Comparison of ENCODE assay signal across 12 mouse cellular contexts in the genomic region with DNA sequence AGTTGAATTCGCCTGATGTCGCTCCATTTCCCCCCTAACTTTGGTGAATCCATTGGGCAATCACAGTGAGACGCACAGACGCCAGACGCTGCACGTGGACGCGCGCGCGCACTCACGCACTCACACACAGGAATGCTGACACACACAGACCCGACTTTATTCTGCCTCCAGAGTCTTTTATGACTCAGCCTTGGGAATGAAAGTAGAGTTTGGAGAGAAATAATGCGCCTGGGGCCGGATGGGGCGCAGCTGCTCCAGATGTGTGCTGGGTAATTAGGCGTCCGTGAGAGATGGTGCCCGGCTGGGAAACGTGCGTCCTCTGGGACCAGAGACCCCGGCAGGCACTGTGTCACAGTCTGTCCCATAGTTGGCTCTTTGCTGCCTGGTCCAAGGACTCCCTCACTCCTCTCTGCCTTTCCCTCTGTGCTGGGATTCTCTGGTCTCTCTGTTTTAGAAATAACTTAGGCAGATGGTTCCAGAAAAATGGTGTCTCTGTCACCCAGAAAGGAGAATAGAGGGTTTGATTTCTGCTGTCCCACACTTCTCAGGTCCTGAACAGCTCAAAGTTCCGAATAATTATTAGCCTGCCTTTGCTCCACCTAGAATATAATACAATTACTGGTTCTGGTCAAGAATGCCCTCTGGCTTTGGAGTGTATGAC. TPM values are rescaled to one million over a fixed set of nuclear protein-coding genes. Genes with fewer than 3 reads are reported as not detected.
DNase-seq lines count a peak whose midpoint lies in the region; ATAC-seq and TF ChIP-seq lines count a peak whose summit lies in the region.
"Had no signal": no experiment of that assay in that cellular context is flagged by ENCODE, and none has a peak within 500 bp of the region (broad histone marks: within the 10 kb centered on the region; RNA-seq: fewer than 3 reads in every experiment).

No protein-coding gene starts in this region.

- peaks cover 7 to 17% of the 10 kb centered on the region in 2 experiments; a peak in 3 of 4 replicates for H3K4me1 ChIP-seq in CH12.LX (ENCODE audit: control insufficient read depth in 1 of 2, insufficient read depth in 2 of 2)
- no peaks in the 10 kb centered on the region for H3K4me1 ChIP-seq in intestine, postnatal 0 days (replicated peaks; ENCODE audit: control insufficient read depth, insufficient read depth, low read length)
- 0 out of 2 replicates have a peak, but pooled peaks cover 7% of the 10 kb centered on the region for H3K4me1 ChIP-seq in limb, embryonic 14.5 days (ENCODE audit: control insufficient read depth, insufficient read depth, low read length)

- H3K79me2 ChIP-seq in CH12.LX (replicated peaks; ENCODE audit: control insufficient read depth, extremely low read depth, insufficient read depth, poor library complexity, severe bottlenecking): no peaks in the 10 kb centered on the region

- H3K9ac ChIP-seq in CH12.LX (ENCODE audit: insufficient read depth, low read depth): no peak overlapping the region
- no peak overlapping the region for H3K9ac ChIP-seq in intestine, postnatal 0 days (ENCODE audit: low read depth, low read length)
- H3K9ac ChIP-seq in limb, embryonic 14.5 days (ENCODE audit: low read depth, low read length, severe bottlenecking): no peak overlapping the region
- H3K9ac ChIP-seq: heart, embryonic 15.5 days had no signal

- H3K9me3 ChIP-seq in CH12.LX (replicated peaks; ENCODE audit: low read length): no peaks in the 10 kb centered on the region
- H3K9me3 ChIP-seq in intestine, postnatal 0 days (ENCODE audit: control insufficient read depth): no peaks in the 10 kb centered on the region
- H3K9me3 ChIP-seq in limb, embryonic 14.5 days (ENCODE audit: control insufficient read depth, low read length): no peaks in the 10 kb centered on the region
- H3K9me3 ChIP-seq: heart, embryonic 15.5 days had no signal

- WGBS in intestine, postnatal 0 days: 6% methylated on average over 23 of the region's 23 CpGs
- 1% methylated on average over 23 of the region's 23 CpGs for WGBS in limb, embryonic 14.5 days

- H3K36me3 ChIP-seq in CH12.LX (replicated peaks in 1 of 2; ENCODE audit: control insufficient read depth in 1 of 2, insufficient read depth in 1 of 2, low read length in 1 of 2): no peaks in the 10 kb centered on the region
- H3K36me3 ChIP-seq in intestine, postnatal 0 days (ENCODE audit: control insufficient read depth, insufficient read depth): no peaks in the 10 kb centered on the region
- H3K36me3 ChIP-seq in limb, embryonic 14.5 days (ENCODE audit: control insufficient read depth, insufficient read depth, low read length): no peaks in the 10 kb centered on the region
- H3K36me3 ChIP-seq: heart, embryonic 15.5 days had no signal

- H3K27ac ChIP-seq in CH12.LX (ENCODE audit: insufficient read depth, low read depth): no peak overlapping the region
- no peak overlapping the region for H3K27ac ChIP-seq in intestine, postnatal 0 days (ENCODE audit: low read depth, low read length)
- no peak overlapping the region for H3K27ac ChIP-seq in limb, embryonic 14.5 days (replicated peaks; ENCODE audit: low read depth, low read length)
- H3K27ac ChIP-seq: heart, embryonic 15.5 days had no signal

- TF ChIP-seq POLR2A in CH12.LX (IDR thresholded peaks at IDR 0.05; ENCODE audit: low read depth, low read length): no peak
- TF ChIP-seq POLR2A in limb, embryonic 14.5 days (IDR thresholded peaks at IDR 0.05; ENCODE audit: borderline replicate concordance, extremely low read depth, insufficient read depth, insufficient read length): no peak

- H3K4me2 ChIP-seq in CH12.LX (ENCODE audit: insufficient read depth, low read depth, poor library complexity, severe bottlenecking): no peak overlapping the region
- no peak overlapping the region for H3K4me2 ChIP-seq in intestine, postnatal 0 days (replicated peaks; ENCODE audit: low read depth)
- no peak overlapping the region; the same call in 1 of the 2 replicates for H3K4me2 ChIP-seq in limb, embryonic 14.5 days (replicated peaks; ENCODE audit: low read depth, low read length, severe bottlenecking)
- H3K4me2 ChIP-seq: heart, embryonic 15.5 days had no signal

- no peak for TF ChIP-seq RAD21 in CH12.LX (IDR thresholded peaks at IDR 0.05; ENCODE audit: low read depth, low read length)

- no peak overlapping the region for H3K4me3 ChIP-seq in CH12.LX (replicated peaks in 1 of 3; ENCODE audit: low read depth in 2 of 3, low read length in 2 of 3, poor library complexity in 1 of 3)
- 0 out of 2 replicates have a peak overlapping the region, but pooled peaks have one; percentile 1 for H3K4me3 ChIP-seq in intestine, postnatal 0 days (ENCODE audit: low read depth, low read length)
- H3K4me3 ChIP-seq in limb, embryonic 14.5 days (replicated peaks; ENCODE audit: low read length): no peak overlapping the region
- H3K4me3 ChIP-seq: heart, embryonic 15.5 days had no signal

- dilution Hi-C loops in CH12.LX (cut with MboI; ENCODE audit: extremely low pct_ligation_motif_present, extremely low pct_unique_long_range_greater_than_20kb, low sequenced_read_pairs): no loop called here

- peak; percentile 34 for ATAC-seq in intestine, postnatal 0 days
- 0 out of 2 replicates have a peak, but pooled peaks have one; percentile 9 for ATAC-seq in limb, embryonic 14.5 days (ENCODE audit: low FRiP score, low read depth)
- no peak for ATAC-seq in cerebellum, adult (ENCODE audit: insufficient number of reproducible peaks, low FRiP score, low TSS enrichment)

- H3K27me3 ChIP-seq in CH12.LX (replicated peaks): peaks cover 94% of the 10 kb centered on the region
- peaks cover 97% of the 10 kb centered on the region for H3K27me3 ChIP-seq in intestine, postnatal 0 days (replicated peaks; ENCODE audit: control insufficient read depth, insufficient read depth, low read length)
- H3K27me3 ChIP-seq in limb, embryonic 14.5 days (ENCODE audit: control insufficient read depth, insufficient read depth, low read length): peaks cover 96% of the 10 kb centered on the region

- TF ChIP-seq EP300 in CH12.LX (IDR thresholded peaks at IDR 0.05; ENCODE audit: low read length): no peak

- DNase-seq in CH12.LX (ENCODE audit: extremely low read depth) (no peak), adipocyte (ENCODE audit: low spot score) (peak; percentile 16)
- no peak for DNase-seq in limb, embryonic 14.5 days (ENCODE audit: low spot score)
- no peak for DNase-seq in thymus, postnatal 36 days
- no peak for DNase-seq in thymus, postnatal 14 days
- no peak for DNase-seq in right cerebral cortex, adult 2 months (ENCODE audit: low spot score in 2 of 2)

- in situ Hi-C loops in CH12.LX (cut with MboI; ENCODE audit: low pct_ligation_motif_present, low pct_unique_long_range_greater_than_20kb, low sequenced_read_pairs): no loop called here

- no peak for TF ChIP-seq CTCF in CH12.LX (conservative IDR thresholded peaks at IDR 0.05 in 1 of 2, IDR thresholded peaks at IDR 0.05 in 1 of 2; ENCODE audit: low read depth in 2 of 2, low read length in 2 of 2)
- TF ChIP-seq CTCF in intestine, postnatal 0 days (IDR thresholded peaks at IDR 0.05; ENCODE audit: low read depth): no peak

TF ChIP-seq in CH12.LX, 34 proteins besides CTCF, POLR2A, EP300 and RAD21:
- no peak for TF ChIP-seq E2F4 (IDR thresholded peaks at IDR 0.05; ENCODE audit: insufficient replicate concordance, low read depth, low read length)
- TF ChIP-seq UBTF (IDR thresholded peaks at IDR 0.05; ENCODE audit: low read depth, low read length): no peak
- no peak for TF ChIP-seq SIN3A (IDR thresholded peaks at IDR 0.05; ENCODE audit: low read length)
- TF ChIP-seq BHLHE40 (IDR thresholded peaks at IDR 0.05; ENCODE audit: low read depth, low read length): 0 out of 2 replicates have a peak, but pooled peaks have one; percentile 10
- TF ChIP-seq MAX (IDR thresholded peaks at IDR 0.05; ENCODE audit: low read length): no peak

RNA-seq across cellular contexts. Expression of a gene that starts 10.8 kb away (rescaled TPM):
- total RNA-seq in CH12.LX (2012; rRNA removed) (not detected in 2 replicates), CH12.LX (2014; rRNA removed) (not detected in 2 replicates)
- polyA plus RNA-seq in CH12.LX (2012; ENCODE audit: insufficient read length, low read depth): not detected in 2 replicates
- 0.37 and 1.5 TPM in 2 replicates for polyA plus RNA-seq in intestine, postnatal 0 days (2015; fragmentation: Nextera tagmentation; extraction: Ambion mirVana)
- 3.2 and 4.4 TPM in 2 replicates for polyA plus RNA-seq in limb, embryonic 14.5 days (2012; rRNA removed)
- polyA plus RNA-seq in limb, embryonic 14.5 days (2014; fragmentation: Nextera tagmentation; extraction: Ambion mirVana): 1.1 and 1.2 TPM in 2 replicates
- total RNA-seq: left cerebral cortex, adult 18-20 months; midbrain, postnatal 0 days had no signal
- polyA plus RNA-seq: cortical plate, adult 2 months; midbrain, postnatal 0 days had no signal

RNA-seq across cellular contexts. Expression of a gene that starts 21.3 kb away (rescaled TPM):
- total RNA-seq in CH12.LX (2012; rRNA removed) (not detected in 2 replicates), CH12.LX (2014; rRNA removed) (not detected in 2 replicates)
- not detected in 2 replicates for polyA plus RNA-seq in CH12.LX (2012; ENCODE audit: insufficient read length, low read depth)
- 1.0 and 1.1 TPM in 2 replicates for polyA plus RNA-seq in intestine, postnatal 0 days (2015; fragmentation: Nextera tagmentation; extraction: Ambion mirVana)
- polyA plus RNA-seq in limb, embryonic 14.5 days (2012; rRNA removed): 2.1 and 2.3 TPM in 2 replicates
- polyA plus RNA-seq in limb, embryonic 14.5 days (2014; fragmentation: Nextera tagmentation; extraction: Ambion mirVana): 0.10 and 0.43 TPM in 2 replicates
- total RNA-seq: left cerebral cortex, adult 18-20 months had no signal
- polyA plus RNA-seq: cortical plate, adult 2 months; heart, embryonic 15.5 days; midbrain, postnatal 0 days had no signal

RNA-seq across cellular contexts. Expression of a gene that starts 26.0 kb away (rescaled TPM):
- total RNA-seq in CH12.LX (2012; rRNA removed): not detected in 2 replicates
- not detected in 2 replicates for total RNA-seq in CH12.LX (2014; rRNA removed)
- not detected in 2 replicates for polyA plus RNA-seq in CH12.LX (2012; ENCODE audit: insufficient read length, low read depth)
- polyA plus RNA-seq in intestine, postnatal 0 days (2015; fragmentation: Nextera tagmentation; extraction: Ambion mirVana): 7.6 and 8.5 TPM in 2 replicates
- 2.0 and 2.7 TPM in 2 replicates for polyA plus RNA-seq in limb, embryonic 14.5 days (2012; rRNA removed)
- 2.2 and 4.4 TPM in 2 replicates for polyA plus RNA-seq in limb, embryonic 14.5 days (2014; fragmentation: Nextera tagmentation; extraction: Ambion mirVana)
- total RNA-seq: left cerebral cortex, adult 18-20 months; midbrain, postnatal 0 days had no signal
- polyA plus RNA-seq: cortical plate, adult 2 months; midbrain, postnatal 0 days had no signal

RNA-seq across cellular contexts. Expression of a gene that starts 31.8 kb away (rescaled TPM):
- total RNA-seq in CH12.LX (2012; rRNA removed) (0.34 and 1.1 TPM in 2 replicates), CH12.LX (2014; rRNA removed) (0.12 TPM in 1 of 2 replicates, not detected in the other)
- 0.31 and 0.53 TPM in 2 replicates for polyA plus RNA-seq in CH12.LX (2012; ENCODE audit: insufficient read length, low read depth)
- polyA plus RNA-seq in intestine, postnatal 0 days (2015; fragmentation: Nextera tagmentation; extraction: Ambion mirVana): 5.7 and 6.4 TPM in 2 replicates
- 2.2 and 2.8 TPM in 2 replicates for polyA plus RNA-seq in limb, embryonic 14.5 days (2012; rRNA removed)
- 0.30 and 0.61 TPM in 2 replicates for polyA plus RNA-seq in limb, embryonic 14.5 days (2014; fragmentation: Nextera tagmentation; extraction: Ambion mirVana)
- total RNA-seq: left cerebral cortex, adult 18-20 months had no signal
- polyA plus RNA-seq: cortical plate, adult 2 months; midbrain, postnatal 0 days had no signal

RNA-seq across cellular contexts. Expression of a gene that starts 42.7 kb away (rescaled TPM):
- total RNA-seq in CH12.LX (2012; rRNA removed) (0.04 and 0.08 TPM in 2 replicates), CH12.LX (2014; rRNA removed) (not detected in 2 replicates)
- 0.13 TPM in 1 of 2 replicates, not detected in the other for polyA plus RNA-seq in CH12.LX (2012; ENCODE audit: insufficient read length, low read depth)
- polyA plus RNA-seq in intestine, postnatal 0 days (2015; fragmentation: Nextera tagmentation; extraction: Ambion mirVana): 14.7 and 15.8 TPM in 2 replicates
- polyA plus RNA-seq in limb, embryonic 14.5 days (2012; rRNA removed): 1.8 TPM in 2 replicates
- polyA plus RNA-seq in limb, embryonic 14.5 days (2014; fragmentation: Nextera tagmentation; extraction: Ambion mirVana): 0.51 and 0.85 TPM in 2 replicates
- total RNA-seq: left cerebral cortex, adult 18-20 months had no signal
- polyA plus RNA-seq: cortical plate, adult 2 months; midbrain, postnatal 0 days had no signal
